Mouse (Mus musculus): ENCODE results near the gene Scn1b. TPM values are rescaled to one million over a fixed set of nuclear protein-coding genes. Genes with fewer than 3 reads are reported as not detected.

The Scn1b gene
- polyA plus RNA-seq, 1 experiment from 2014 or later: 2.8 TPM

GRCm38 (mm10) chr7:31084140-31084539 is 42.7 kb downstream of the Scn1b start:
- DNase-seq (ENCODE audit: low spot score) (no peak), ATAC-seq (replicated peaks; ENCODE audit: low FRiP score, low read depth) (no peak)
- H3K36me3 ChIP-seq (ENCODE audit: insufficient read depth, low read length): no peaks in the 10 kb centered on the region
- no peaks in the 10 kb centered on the region for H3K27me3 ChIP-seq (ENCODE audit: insufficient read depth, low read length)
- no peak for TF ChIP-seq CTCF (IDR thresholded peaks at IDR 0.05; ENCODE audit: low read depth)
- no peak overlapping the region for H3K27ac ChIP-seq
- WGBS: 50% methylated on average over 9 of the region's 9 CpGs
- no peaks in the 10 kb centered on the region for H3K9me3 ChIP-seq (replicated peaks; ENCODE audit: low read length)
- no peak overlapping the region for H3K9ac ChIP-seq (ENCODE audit: low read depth, low read length)
- H3K4me3 ChIP-seq (replicated peaks; ENCODE audit: low read depth, low read length): no peak overlapping the region
- no peak overlapping the region for H3K4me2 ChIP-seq (ENCODE audit: low read length)
- peaks cover 6% of the 10 kb centered on the region; the same call in 1 of the 2 replicates for H3K4me1 ChIP-seq (replicated peaks; ENCODE audit: insufficient read depth, low read length)

GRCm38 (mm10) chr7:31082831-31083588 is 43.8 kb downstream of the Scn1b start:
- WGBS: 71% methylated on average over 14 of the region's 14 CpGs
- no peak overlapping the region for H3K4me3 ChIP-seq (replicated peaks; ENCODE audit: low read depth, low read length)
- no peaks in the 10 kb centered on the region for H3K27me3 ChIP-seq (ENCODE audit: insufficient read depth, low read length)
- peaks cover 6% of the 10 kb centered on the region; the same call in 1 of the 2 replicates for H3K4me1 ChIP-seq (replicated peaks; ENCODE audit: insufficient read depth, low read length)
- no peak for TF ChIP-seq CTCF (IDR thresholded peaks at IDR 0.05; ENCODE audit: low read depth)
- no peak overlapping the region for H3K4me2 ChIP-seq (ENCODE audit: low read length)
- ATAC-seq (replicated peaks; ENCODE audit: low FRiP score, low read depth) (no peak), DNase-seq (ENCODE audit: low spot score) (no peak)
- H3K36me3 ChIP-seq (ENCODE audit: insufficient read depth, low read length): no peaks in the 10 kb centered on the region
- no peak overlapping the region for H3K27ac ChIP-seq
- 0 out of 2 replicates have a peak overlapping the region, but pooled peaks have one; percentile 8 for H3K9ac ChIP-seq (ENCODE audit: low read depth, low read length)
- H3K9me3 ChIP-seq (replicated peaks; ENCODE audit: low read length): no peaks in the 10 kb centered on the region

GRCm38 (mm10) chr7:31082106-31082505 is 44.7 kb downstream of the Scn1b start:
- no peak overlapping the region for H3K9ac ChIP-seq (ENCODE audit: low read depth, low read length)
- H3K9me3 ChIP-seq (replicated peaks; ENCODE audit: low read length): no peaks in the 10 kb centered on the region
- no peaks in the 10 kb centered on the region for H3K27me3 ChIP-seq (ENCODE audit: insufficient read depth, low read length)
- no peak overlapping the region for H3K27ac ChIP-seq
- no peak overlapping the region for H3K4me2 ChIP-seq (ENCODE audit: low read length)
- no peak for TF ChIP-seq CTCF (IDR thresholded peaks at IDR 0.05; ENCODE audit: low read depth)
- no peaks in the 10 kb centered on the region for H3K36me3 ChIP-seq (ENCODE audit: insufficient read depth, low read length)
- H3K4me1 ChIP-seq (replicated peaks; ENCODE audit: insufficient read depth, low read length): peaks cover 6% of the 10 kb centered on the region; the same call in 1 of the 2 replicates
- ATAC-seq (replicated peaks; ENCODE audit: low FRiP score, low read depth): no peak
- H3K4me3 ChIP-seq (replicated peaks; ENCODE audit: low read depth, low read length): no peak overlapping the region
- no peak for DNase-seq (ENCODE audit: low spot score)

- Histone ChIP-seq H3K4me2 (ENCODE audit: low read length) (no peak overlapping the region), H3K4me3 (replicated peaks; ENCODE audit: low read depth, low read length) (no peak overlapping the region), H3K27me3 (ENCODE audit: insufficient read depth, low read length) (no peaks in the 10 kb centered on the region), H3K4me1 (replicated peaks; ENCODE audit: insufficient read depth, low read length) (peaks cover 6% of the 10 kb centered on the region; the same call in 1 of the 2 replicates), H3K36me3 (ENCODE audit: insufficient read depth, low read length) (no peaks in the 10 kb centered on the region), H3K27ac (no peak overlapping the region), H3K9me3 (replicated peaks; ENCODE audit: low read length) (no peaks in the 10 kb centered on the region), H3K9ac (ENCODE audit: low read depth, low read length) (no peak overlapping the region)
- ATAC-seq (replicated peaks; ENCODE audit: low FRiP score, low read depth) (no peak), DNase-seq (ENCODE audit: low spot score) (no peak)
- no peak for TF ChIP-seq CTCF (IDR thresholded peaks at IDR 0.05; ENCODE audit: low read depth)
- 48% methylated on average over 1 of the region's 1 CpGs for WGBS
Observed at GRCm38 (mm10) chr7:31081106-31081505, 45.7 kb downstream of the Scn1b start.

- no peak for ATAC-seq (replicated peaks; ENCODE audit: low FRiP score, low read depth)
- WGBS: 54% methylated on average over 3 of the region's 3 CpGs
- Histone ChIP-seq H3K4me2 (ENCODE audit: low read length) (no peak overlapping the region), H3K36me3 (ENCODE audit: insufficient read depth, low read length) (no peaks in the 10 kb centered on the region), H3K27ac (no peak overlapping the region), H3K4me1 (replicated peaks; ENCODE audit: insufficient read depth, low read length) (peaks cover 6% of the 10 kb centered on the region; the same call in 1 of the 2 replicates), H3K27me3 (ENCODE audit: insufficient read depth, low read length) (no peaks in the 10 kb centered on the region), H3K9ac (ENCODE audit: low read depth, low read length) (no peak overlapping the region), H3K9me3 (replicated peaks; ENCODE audit: low read length) (no peaks in the 10 kb centered on the region), H3K4me3 (replicated peaks; ENCODE audit: low read depth, low read length) (no peak overlapping the region)
- DNase-seq (ENCODE audit: low spot score): no peak
- TF ChIP-seq CTCF (IDR thresholded peaks at IDR 0.05; ENCODE audit: low read depth): no peak
Observed at GRCm38 (mm10) chr7:31080611-31081010, 46.2 kb downstream of the Scn1b start.

GRCm38 (mm10) chr7:31079670-31080069 is 47.1 kb downstream of the Scn1b start:
- no peak for ATAC-seq (replicated peaks; ENCODE audit: low FRiP score, low read depth)
- 83% methylated on average over 8 of the region's 8 CpGs for WGBS
- H3K9me3 ChIP-seq (replicated peaks; ENCODE audit: low read length): no peaks in the 10 kb centered on the region
- DNase-seq (ENCODE audit: low spot score): no peak
- no peak overlapping the region for H3K4me3 ChIP-seq (replicated peaks; ENCODE audit: low read depth, low read length)
- H3K9ac ChIP-seq (ENCODE audit: low read depth, low read length): no peak overlapping the region
- H3K4me2 ChIP-seq (ENCODE audit: low read length): no peak overlapping the region
- H3K27me3 ChIP-seq (ENCODE audit: insufficient read depth, low read length): no peaks in the 10 kb centered on the region
- no peak overlapping the region for H3K27ac ChIP-seq
- no peaks in the 10 kb centered on the region for H3K36me3 ChIP-seq (ENCODE audit: insufficient read depth, low read length)
- peaks cover 2% of the 10 kb centered on the region; the same call in 1 of the 2 replicates for H3K4me1 ChIP-seq (replicated peaks; ENCODE audit: insufficient read depth, low read length)
- no peak for TF ChIP-seq CTCF (IDR thresholded peaks at IDR 0.05; ENCODE audit: low read depth)

All from kidney, postnatal 0 days (tissue).